ENCODE assay signal across 8 mouse cellular contexts in genomic region chr14:31435018-31435915, GRCm38 (mm10). TPM values are rescaled to one million over a fixed set of nuclear protein-coding genes. Genes with fewer than 3 reads are reported as not detected.
DNase-seq lines count a peak whose midpoint lies in the region; ATAC-seq and TF ChIP-seq lines count a peak whose summit lies in the region.

No protein-coding gene starts in this region.

- H3K4me3 ChIP-seq in lung, embryonic 15.5 days, result peak overlapping the region; percentile 73
- H3K4me3 ChIP-seq in forebrain, embryonic 13.5 days, result peak overlapping the region; percentile 65
- peak overlapping the region; percentile 87 for H3K4me3 ChIP-seq in intestine, embryonic 16.5 days (ENCODE audit: low read length)
- H3K4me3 ChIP-seq in liver, postnatal 0 days (ENCODE audit: low read depth, low read length), result peak overlapping the region; percentile 82

- H3K4me1 ChIP-seq in lung, embryonic 15.5 days, result peaks cover 53% of the 10 kb centered on the region
- H3K4me1 ChIP-seq in forebrain, embryonic 13.5 days, result peaks cover 25% of the 10 kb centered on the region
- peaks cover 23% of the 10 kb centered on the region; the same call in 1 of the 2 replicates for H3K4me1 ChIP-seq in intestine, embryonic 16.5 days (ENCODE audit: control insufficient read depth, insufficient read depth, low read length)
- peaks cover 37% of the 10 kb centered on the region for H3K4me1 ChIP-seq in liver, postnatal 0 days (ENCODE audit: insufficient read depth)

- peaks cover 57% of the 10 kb centered on the region for H3K27me3 ChIP-seq in lung, embryonic 15.5 days
- H3K27me3 ChIP-seq in forebrain, embryonic 13.5 days, result no peaks in the 10 kb centered on the region
- no peaks in the 10 kb centered on the region for H3K27me3 ChIP-seq in intestine, embryonic 16.5 days (replicated peaks; ENCODE audit: control insufficient read depth, insufficient read depth, low read length)
- H3K27me3 ChIP-seq in liver, postnatal 0 days (ENCODE audit: insufficient read depth, low read length), result 0 out of 2 replicates have a peak, but pooled peaks cover 7% of the 10 kb centered on the region

- no peak for DNase-seq in lung, postnatal 14 days
- peak; percentile 37 for DNase-seq in adrenal gland, postnatal 25 days
- peak; percentile 46 for DNase-seq in liver, postnatal 0 days
- DNase-seq in right cerebral cortex, postnatal 14 days, result peak; percentile 48

- no peaks in the 10 kb centered on the region for H3K36me3 ChIP-seq in lung, embryonic 15.5 days
- H3K36me3 ChIP-seq in forebrain, embryonic 13.5 days (ENCODE audit: poor library complexity, severe bottlenecking), result 0 out of 2 replicates have a peak, but pooled peaks cover 4% of the 10 kb centered on the region
- no peaks in the 10 kb centered on the region for H3K36me3 ChIP-seq in intestine, embryonic 16.5 days (ENCODE audit: control insufficient read depth, insufficient read depth, low read length)
- no peaks in the 10 kb centered on the region for H3K36me3 ChIP-seq in liver, postnatal 0 days (replicated peaks; ENCODE audit: insufficient read depth, low read length)

- no peak for TF ChIP-seq CTCF in liver, postnatal 0 days (IDR thresholded peaks at IDR 0.05; ENCODE audit: low read depth)

- peak overlapping the region; percentile 74 for H3K9ac ChIP-seq in lung, embryonic 15.5 days
- peak overlapping the region; percentile 88 for H3K9ac ChIP-seq in forebrain, embryonic 13.5 days
- H3K9ac ChIP-seq in intestine, embryonic 16.5 days (ENCODE audit: low read depth, low read length), result peak overlapping the region; percentile 88
- peak overlapping the region; percentile 84 for H3K9ac ChIP-seq in liver, postnatal 0 days (replicated peaks)

- peak; percentile 28; the same call in 1 of the 2 replicates for ATAC-seq in lung, embryonic 15.5 days (ENCODE audit: borderline replicate concordance, extremely low read depth, low FRiP score, low TSS enrichment)
- ATAC-seq in forebrain, embryonic 13.5 days, result peak; percentile 78
- peak; percentile 64 for ATAC-seq in intestine, embryonic 16.5 days
- peak; percentile 11 for ATAC-seq in liver, postnatal 0 days
- no peak for ATAC-seq in megakaryocyte-erythroid progenitor cell, adult 5-6 weeks (replicated peaks; ENCODE audit: low FRiP score, low TSS enrichment, poor library complexity, severe bottlenecking)

- TF ChIP-seq EP300 in liver, postnatal 0 days (IDR thresholded peaks at IDR 0.05; ENCODE audit: low read depth), result no peak

- H3K9me3 ChIP-seq in lung, embryonic 15.5 days, result no peaks in the 10 kb centered on the region
- H3K9me3 ChIP-seq in forebrain, embryonic 13.5 days (replicated peaks), result no peaks in the 10 kb centered on the region
- H3K9me3 ChIP-seq in intestine, embryonic 16.5 days (ENCODE audit: control insufficient read depth, low read length), result no peaks in the 10 kb centered on the region
- no peaks in the 10 kb centered on the region for H3K9me3 ChIP-seq in liver, postnatal 0 days (ENCODE audit: low read length)

- WGBS in lung, embryonic 15.5 days, result under 1% methylated on average over 53 of the region's 53 CpGs
- WGBS in forebrain, embryonic 13.5 days, result 1% methylated on average over 53 of the region's 53 CpGs
- WGBS in intestine, embryonic 16.5 days, result 1% methylated on average over 53 of the region's 53 CpGs
- WGBS in liver, postnatal 0 days (ENCODE audit: insufficient replicate concordance), result 4% methylated on average over 48 of the region's 53 CpGs

- peak overlapping the region; percentile 51; the same call in 1 of the 2 replicates for H3K27ac ChIP-seq in lung, embryonic 15.5 days
- peak overlapping the region; percentile 84 for H3K27ac ChIP-seq in forebrain, embryonic 13.5 days
- H3K27ac ChIP-seq in intestine, embryonic 16.5 days (ENCODE audit: low read length), result peak overlapping the region; percentile 59
- H3K27ac ChIP-seq in liver, postnatal 0 days (ENCODE audit: low read depth), result peak overlapping the region; percentile 87

- peak overlapping the region; percentile 86 for H3K4me2 ChIP-seq in lung, embryonic 15.5 days
- peak overlapping the region; percentile 85 for H3K4me2 ChIP-seq in forebrain, embryonic 13.5 days
- H3K4me2 ChIP-seq in intestine, embryonic 16.5 days (ENCODE audit: low read depth, low read length), result peak overlapping the region; percentile 98
- H3K4me2 ChIP-seq in liver, postnatal 0 days (ENCODE audit: low read depth, low read length), result peak overlapping the region; percentile 85

RNA-seq across cellular contexts. Expression of gene Sh3bp5, which starts 0.6 kb away (rescaled TPM):
- polyA plus RNA-seq in lung, embryonic 15.5 days (2015; fragmentation: Nextera tagmentation; extraction: Ambion mirVana), result 25.4 and 26.4 TPM in 2 replicates
- 112 and 134 TPM in 2 replicates for total RNA-seq in adrenal gland, postnatal 25 days (2021)
- polyA plus RNA-seq in forebrain, embryonic 13.5 days (2015; fragmentation: Nextera tagmentation; extraction: Ambion mirVana), result 66.9 and 75.0 TPM in 2 replicates
- 17.1 and 17.2 TPM in 2 replicates for polyA plus RNA-seq in intestine, embryonic 16.5 days (2015; fragmentation: Nextera tagmentation; extraction: Ambion mirVana)
- 29.7 and 31.8 TPM in 2 replicates for polyA plus RNA-seq in liver, postnatal 0 days (2015; fragmentation: Nextera tagmentation; extraction: Ambion mirVana)
- 1.1 and 2.3 TPM in 2 replicates for total RNA-seq in megakaryocyte-erythroid progenitor cell, adult 5-6 weeks (2014; fragmentation: Nextera tagmentation)
- total RNA-seq in megakaryocyte-erythroid progenitor cell, adult 5-6 weeks (2017), result 1.1 and 1.3 TPM in 2 replicates

RNA-seq across cellular contexts. Expression of gene Eaf1, which starts 58.9 kb away (rescaled TPM):
- polyA plus RNA-seq in lung, embryonic 15.5 days (2015; fragmentation: Nextera tagmentation; extraction: Ambion mirVana), result 20.1 and 22.7 TPM in 2 replicates
- 41.4 and 50.6 TPM in 2 replicates for total RNA-seq in adrenal gland, postnatal 25 days (2021)
- polyA plus RNA-seq in forebrain, embryonic 13.5 days (2015; fragmentation: Nextera tagmentation; extraction: Ambion mirVana), result 13.9 and 14.4 TPM in 2 replicates
- polyA plus RNA-seq in intestine, embryonic 16.5 days (2015; fragmentation: Nextera tagmentation; extraction: Ambion mirVana), result 17.9 and 19.3 TPM in 2 replicates
- polyA plus RNA-seq in liver, postnatal 0 days (2015; fragmentation: Nextera tagmentation; extraction: Ambion mirVana), result 9.6 and 11.4 TPM in 2 replicates
- total RNA-seq in megakaryocyte-erythroid progenitor cell, adult 5-6 weeks (2014; fragmentation: Nextera tagmentation), result 40.1 and 42.9 TPM in 2 replicates
- 23.8 and 24.5 TPM in 2 replicates for total RNA-seq in megakaryocyte-erythroid progenitor cell, adult 5-6 weeks (2017)

RNA-seq across cellular contexts. Expression of gene Mettl6, which starts 59.6 kb away (rescaled TPM):
- 51.7 and 56.0 TPM in 2 replicates for polyA plus RNA-seq in lung, embryonic 15.5 days (2015; fragmentation: Nextera tagmentation; extraction: Ambion mirVana)
- total RNA-seq in adrenal gland, postnatal 25 days (2021), result 24.4 and 24.5 TPM in 2 replicates
- 66.0 and 67.7 TPM in 2 replicates for polyA plus RNA-seq in forebrain, embryonic 13.5 days (2015; fragmentation: Nextera tagmentation; extraction: Ambion mirVana)
- 44.6 TPM in 2 replicates for polyA plus RNA-seq in intestine, embryonic 16.5 days (2015; fragmentation: Nextera tagmentation; extraction: Ambion mirVana)
- polyA plus RNA-seq in liver, postnatal 0 days (2015; fragmentation: Nextera tagmentation; extraction: Ambion mirVana), result 23.6 and 26.1 TPM in 2 replicates
- 32.3 and 35.0 TPM in 2 replicates for total RNA-seq in megakaryocyte-erythroid progenitor cell, adult 5-6 weeks (2014; fragmentation: Nextera tagmentation)
- total RNA-seq in megakaryocyte-erythroid progenitor cell, adult 5-6 weeks (2017), result 47.2 and 79.6 TPM in 2 replicates
